Mouse (Mus musculus) bone marrow macrophage, adult 2 months (primary cell): Measurements from ENCODE around the gene BC016579. TPM values are rescaled to one million over a fixed set of nuclear protein-coding genes. Genes with fewer than 3 reads are reported as not detected.

Experiments
- H3K27ac ChIP-seq: 2 replicates; pipeline ENCODE4 v1.5.1; 2012; ENCODE audit warnings: low read depth, low read length; ENCODE audit not compliant: insufficient read depth
- H3K4me1 ChIP-seq: 2 replicates; pipeline ENCODE4 v1.6.1; 2012; ENCODE audit warnings: low read length; ENCODE audit not compliant: control insufficient read depth, insufficient read depth
- H3K4me3 ChIP-seq: 2 replicates; pipeline ENCODE4 v1.5.1; 2012; ENCODE audit warnings: mild to moderate bottlenecking, low read length, moderate library complexity; ENCODE audit not compliant: insufficient read depth
- CTCF ChIP-seq: IDR thresholded peaks from 2 replicates; pipeline ENCODE4 v1.5.1; 2012; ENCODE audit warnings: low read depth, mild to moderate bottlenecking, low read length, moderate library complexity
- POLR2A ChIP-seq: IDR thresholded peaks from 2 replicates; pipeline ENCODE4 v1.6.1; 2012; ENCODE audit warnings: mild to moderate bottlenecking, low read depth, low read length, borderline replicate concordance
- polyA plus RNA-seq: library from polyadenylated mRNA; stranded (reverse); fragments of >200 nt; gene quantifications from 2 replicates; pipeline ENCODE4 v1.2.4, GENCODE M21; 2012; ENCODE audit not compliant: missing spikeins, insufficient read depth, insufficient read length

Gene BC016579
- polyA plus RNA-seq, 1 experiment = not detected

DNA sequence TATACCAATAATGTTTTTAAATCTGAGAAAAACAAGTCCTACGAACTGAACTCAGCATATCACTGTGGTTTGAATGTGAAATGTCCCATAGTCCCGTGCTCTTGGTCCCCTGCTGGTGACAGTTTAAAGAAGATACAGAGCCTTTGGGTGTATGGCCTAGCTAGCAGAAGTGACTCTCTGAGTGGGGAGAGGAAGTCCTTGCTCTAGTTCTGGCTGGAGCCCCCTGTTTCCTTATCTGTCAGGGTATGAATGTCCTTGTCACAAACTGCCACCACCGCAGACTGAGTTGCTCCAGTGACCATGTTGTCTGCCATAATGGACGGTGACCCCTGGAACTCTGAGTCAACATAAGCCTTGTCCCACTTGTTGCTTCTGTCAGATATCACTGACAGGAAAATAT lies 30.6 kb downstream of the BC016579 start:
- H3K4me1 ChIP-seq = peaks cover under 1% of the 10 kb centered on the region; the same call in 1 of the 2 replicates
- H3K27ac ChIP-seq = no peak overlapping the region
- no peak for TF ChIP-seq CTCF
- no peak for TF ChIP-seq POLR2A
- H3K4me3 ChIP-seq = no peak overlapping the region

DNA sequence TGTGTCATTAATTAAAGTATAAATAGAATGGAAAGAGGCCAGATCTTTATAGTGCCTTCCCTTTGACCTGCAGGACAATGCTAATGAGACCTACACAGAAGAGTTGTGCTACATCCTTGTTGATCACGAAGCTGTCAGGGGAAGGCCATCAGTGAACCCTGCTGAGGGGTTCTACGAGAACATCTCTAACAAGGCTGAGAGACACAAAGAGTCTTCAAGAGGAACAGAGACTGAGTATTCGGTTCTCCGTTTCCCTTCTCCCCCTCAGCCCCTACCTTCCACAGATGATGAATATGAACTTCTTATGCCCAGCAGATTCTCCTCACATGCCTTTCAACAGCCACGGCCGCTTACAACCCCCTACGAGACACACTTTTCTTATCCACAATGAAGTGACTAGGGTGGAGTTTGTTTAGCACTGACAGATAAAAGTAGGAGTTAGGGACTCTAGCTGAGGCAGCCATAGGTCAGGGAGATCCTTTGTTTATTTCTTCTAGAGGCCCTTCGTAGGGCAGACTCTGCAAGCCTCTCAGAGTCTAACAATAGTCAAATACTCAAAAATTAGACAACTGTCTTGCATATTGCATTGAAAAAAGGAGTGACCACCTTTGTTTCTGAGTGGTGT lies 34.0 kb downstream of the BC016579 start:
- Histone ChIP-seq H3K4me1 (no peaks in the 10 kb centered on the region), H3K27ac (no peak overlapping the region), H3K4me3 (no peak overlapping the region)
- TF ChIP-seq POLR2A (no peak), CTCF (no peak)

DNA sequence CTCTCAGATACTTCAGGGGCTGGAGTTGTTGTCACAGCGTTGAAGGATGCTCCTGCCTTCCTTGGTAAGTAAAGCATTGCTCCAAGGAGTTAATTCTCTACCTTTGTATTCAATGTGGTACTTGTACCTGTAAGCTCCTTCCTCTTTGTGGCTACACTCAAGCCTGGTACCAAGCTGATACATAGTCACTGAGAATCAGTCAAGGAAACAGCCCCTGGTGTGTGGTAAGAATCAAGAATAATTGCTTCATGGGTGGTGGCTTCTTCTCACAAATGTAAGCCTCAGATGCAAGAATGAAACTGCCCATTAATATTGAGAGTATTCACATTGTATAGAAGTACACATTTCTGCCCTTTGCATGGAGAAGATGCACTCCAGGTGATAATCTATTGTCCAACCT lies 37.9 kb downstream of the BC016579 start:
- TF ChIP-seq CTCF (no peak), POLR2A (no peak)
- Histone ChIP-seq H3K4me1 (no peaks in the 10 kb centered on the region), H3K4me3 (no peak overlapping the region), H3K27ac (no peak overlapping the region)

DNA sequence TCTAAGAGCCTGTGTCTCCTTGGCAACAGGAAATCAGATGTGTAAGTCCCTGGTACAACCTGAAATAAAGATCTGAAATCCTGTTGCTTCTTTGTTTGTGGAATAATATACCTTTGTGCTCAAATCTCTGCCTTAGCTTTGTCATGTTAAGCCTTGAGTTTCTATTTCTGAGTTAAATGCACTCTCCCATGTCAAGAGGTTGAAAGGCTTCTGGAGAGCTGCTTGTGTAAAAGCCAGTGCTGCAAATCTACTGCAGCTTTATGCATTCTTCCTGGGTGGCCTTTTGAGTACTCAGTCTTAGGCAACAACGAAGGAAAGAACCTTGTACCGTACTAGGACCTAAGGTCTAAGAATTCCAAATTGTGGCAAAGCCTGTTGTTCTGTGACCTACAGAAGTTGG lies 40.6 kb downstream of the BC016579 start:
- TF ChIP-seq POLR2A (no peak), CTCF (no peak)
- H3K4me1 ChIP-seq = no peaks in the 10 kb centered on the region
- no peak overlapping the region for H3K27ac ChIP-seq
- no peak overlapping the region for H3K4me3 ChIP-seq

DNA sequence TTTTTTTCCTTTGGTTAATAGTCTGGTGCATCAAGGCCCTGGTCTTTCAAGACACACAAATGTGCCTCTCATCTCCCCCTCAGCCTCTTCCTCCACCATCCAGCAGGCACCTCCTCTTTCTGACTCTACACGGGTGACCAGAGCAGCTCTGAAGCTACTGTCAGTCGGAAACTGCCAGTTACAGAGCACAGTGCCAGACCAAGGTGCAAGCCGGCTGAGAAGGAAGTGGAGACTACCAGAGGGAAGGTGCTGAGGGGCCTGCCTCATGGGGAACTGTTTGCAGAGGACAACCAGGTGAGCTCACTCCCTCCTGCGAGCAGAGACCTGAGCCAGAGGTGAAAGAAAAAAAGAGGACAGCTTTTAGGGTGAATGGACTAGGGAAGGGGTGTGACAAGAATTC lies 43.6 kb downstream of the BC016579 start, which contains the start of gene Gcsam:
Gcsam (plus strand) TSS at position 114 of the 400 bp plus-strand sequence.
- no peak within 1 kb of the TSS for H3K4me3 ChIP-seq
- TF ChIP-seq POLR2A (no peak), CTCF (no peak)
- no peak within 1 kb of the TSS for H3K27ac ChIP-seq
- H3K4me1 ChIP-seq = no peaks in the 10 kb centered on the region

DNA sequence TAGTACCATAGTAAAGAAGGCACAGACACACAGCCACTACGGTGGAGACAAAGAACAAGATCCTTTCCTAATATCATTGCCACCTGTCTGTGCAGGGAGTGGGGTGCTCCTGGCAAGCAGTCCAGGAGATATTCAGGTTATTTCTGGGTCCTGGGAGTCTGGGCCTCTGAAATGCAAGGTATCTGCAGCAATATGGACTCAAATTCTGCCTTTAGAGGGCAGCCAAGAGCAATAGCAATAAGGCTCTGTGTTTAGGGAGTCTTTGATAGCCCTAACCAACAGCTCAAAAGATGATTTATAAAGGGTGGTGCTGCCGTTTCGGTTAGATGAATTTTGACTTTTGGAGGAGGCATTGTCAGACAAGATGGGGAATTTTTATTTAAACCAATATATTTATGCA lies 44.6 kb downstream of the BC016579 start:
- H3K4me1 ChIP-seq = no peaks in the 10 kb centered on the region
- H3K27ac ChIP-seq = no peak overlapping the region
- TF ChIP-seq CTCF (peak; percentile 33; the same call in 1 of the 2 replicates), POLR2A (no peak)
- H3K4me3 ChIP-seq = no peak overlapping the region

DNA sequence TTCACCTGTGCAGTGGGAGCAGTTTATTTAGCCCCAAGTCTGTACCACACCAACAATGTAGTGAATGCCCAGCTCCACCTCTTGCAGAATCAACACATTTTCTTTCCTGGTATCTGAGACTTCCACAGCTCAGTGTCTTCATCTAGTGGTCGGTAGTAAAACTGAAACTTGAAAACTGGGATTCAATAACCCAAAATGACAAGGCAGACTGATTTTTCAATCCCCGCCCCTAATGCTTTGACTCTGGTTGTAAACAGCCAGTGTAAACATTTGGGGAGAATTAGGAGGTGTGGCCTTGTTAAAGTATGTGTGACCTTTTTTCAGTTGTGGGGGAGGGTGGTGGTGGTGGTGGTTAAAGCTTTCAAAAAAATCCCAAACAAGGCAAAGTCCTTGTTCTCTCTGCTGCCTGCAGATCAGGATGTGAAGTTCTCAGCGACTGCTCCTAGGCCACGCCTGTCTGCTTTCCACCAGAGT lies 45.4 kb downstream of the BC016579 start:
- Histone ChIP-seq H3K4me1 (no peaks in the 10 kb centered on the region), H3K4me3 (no peak overlapping the region), H3K27ac (no peak overlapping the region)

DNA sequence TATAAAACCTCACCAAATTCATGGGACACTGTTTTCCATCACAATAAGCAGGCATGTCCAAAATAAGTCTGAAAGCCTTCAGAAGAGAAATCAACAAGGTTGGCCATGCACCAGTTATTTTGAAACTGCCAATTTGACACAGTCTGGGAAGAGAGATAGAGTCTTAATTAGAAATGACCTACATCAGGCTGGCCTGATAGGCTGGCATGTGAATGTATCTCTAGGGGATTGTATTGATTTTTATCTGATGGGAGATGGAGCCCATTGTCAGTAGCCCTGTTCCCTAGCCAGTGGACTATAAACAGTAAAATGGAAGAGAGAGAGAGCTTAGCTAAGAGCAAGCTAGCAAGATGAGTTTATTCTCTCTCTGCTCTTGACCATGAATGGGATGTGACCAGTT lies 58.4 kb downstream of the BC016579 start:
- no peaks in the 10 kb centered on the region for H3K4me1 ChIP-seq
- no peak overlapping the region for H3K27ac ChIP-seq
- H3K4me3 ChIP-seq = no peak overlapping the region
- TF ChIP-seq POLR2A (no peak), CTCF (no peak)

More for the DNA sequence above, 45.4 kb downstream of the BC016579 start:
- no peak for TF ChIP-seq CTCF
- TF ChIP-seq POLR2A = no peak

DNA sequence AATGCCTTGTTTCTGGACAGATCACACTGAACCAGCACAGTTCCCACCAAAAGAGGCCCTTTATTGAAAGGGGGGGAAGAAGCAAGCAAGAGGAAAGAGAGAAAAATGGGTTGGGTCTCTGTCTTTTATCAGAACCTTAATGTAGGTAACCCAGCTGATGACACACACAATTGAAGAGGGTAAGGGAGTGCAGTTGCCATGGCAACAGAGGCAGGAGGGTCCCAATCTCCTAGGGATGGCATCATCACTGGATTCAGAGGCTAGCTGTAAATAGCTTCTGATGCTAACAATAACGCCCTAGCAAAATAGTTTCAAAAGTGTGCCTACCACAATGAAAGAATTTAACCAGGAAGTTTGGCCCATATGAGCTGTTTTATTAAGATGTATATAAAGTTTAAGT lies 60.2 kb downstream of the BC016579 start:
- H3K4me3 ChIP-seq = no peak overlapping the region
- no peak for TF ChIP-seq POLR2A
- no peak for TF ChIP-seq CTCF
- H3K27ac ChIP-seq = no peak overlapping the region
- H3K4me1 ChIP-seq = no peaks in the 10 kb centered on the region

DNA sequence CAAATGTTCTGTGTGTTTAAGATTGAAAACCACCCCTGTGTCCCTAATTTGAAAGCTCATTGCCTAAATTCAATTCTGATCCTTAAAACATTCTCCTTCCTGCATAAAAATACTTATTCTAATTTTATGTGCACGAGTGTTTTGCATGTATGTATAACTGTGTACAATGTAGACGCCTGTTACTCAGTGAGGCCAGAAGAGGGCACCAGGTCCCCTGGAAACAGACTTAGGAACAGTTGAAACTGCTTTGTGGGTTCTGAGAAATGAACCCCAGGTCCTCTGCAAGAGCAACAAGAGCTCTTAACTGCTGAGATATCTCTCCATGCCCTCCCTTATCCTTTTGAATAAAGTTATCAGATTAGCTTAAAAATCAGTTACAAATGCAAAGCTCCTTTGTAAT lies 71.4 kb downstream of the BC016579 start:
- H3K4me1 ChIP-seq = no peaks in the 10 kb centered on the region
- H3K27ac ChIP-seq = no peak overlapping the region
- TF ChIP-seq POLR2A (no peak), CTCF (peak; percentile 11; the same call in 1 of the 2 replicates)
- H3K4me3 ChIP-seq = no peak overlapping the region
